Mouse (Mus musculus): ENCODE data around the gene Tmem202.

GRCm38 (mm10) chr9:59476617-59477016 lies 63.0 kb downstream of the Tmem202 start:
- TF ChIP-seq USF1 (IDR thresholded peaks at IDR 0.05; ENCODE audit: low read depth) (no peak), CTCF (IDR thresholded peaks at IDR 0.05; ENCODE audit: control insufficient read depth, insufficient read depth, insufficient read length) (no peak), MAX (IDR thresholded peaks at IDR 0.05) (no peak), MYOD1 (IDR thresholded peaks at IDR 0.05; ENCODE audit: control insufficient read depth, insufficient read length, low read depth) (no peak), CEBPB (IDR thresholded peaks at IDR 0.05; ENCODE audit: low read depth) (no peak)
